Mouse (Mus musculus) liver, adult 2 months (tissue): ENCODE results near the gene Lgsn.

Source experiments
- CTCF ChIP-seq: fragments of 200-500 bp; IDR thresholded peaks from 2 replicates; pipeline ENCODE4 v1.5.1; 2011; ENCODE audit warnings: low read depth, low read length, control low read depth
- POLR2A ChIP-seq: fragments of 200-500 bp; IDR thresholded peaks from 2 replicates; pipeline ENCODE4 v1.6.1; 2011; ENCODE audit warnings: low read length, control low read depth; ENCODE audit not compliant: insufficient read depth; ENCODE audit errors: extremely low read depth

- TF ChIP-seq POLR2A, result no peak
- no peak for TF ChIP-seq CTCF
Measured at GRCm38 (mm10) chr1:31214831-31215230, 38.6 kb downstream of the Lgsn start.
